Mouse (Mus musculus) megakaryocyte, embryonic 14.5 days (primary cell): ENCODE measurements at regions not wholly inside any gene's neighbourhood (a gene's known extent, or its start where the extent isn't known, plus 50 kb on each side); places are given as distances from the start of the nearest gene placed in this dataset.

Source experiments
- FLI1 ChIP-seq: IDR thresholded peaks from 2 replicates; pipeline ENCODE4 v1.6.1; 2012; ENCODE audit warnings: low read length, inconsistent platforms, mixed read lengths
- GATA1 ChIP-seq: IDR thresholded peaks from 3 replicates; pipeline ENCODE4 v1.6.1; 2012; ENCODE audit warnings: mixed read lengths, low read length, inconsistent platforms, borderline replicate concordance

DNA sequence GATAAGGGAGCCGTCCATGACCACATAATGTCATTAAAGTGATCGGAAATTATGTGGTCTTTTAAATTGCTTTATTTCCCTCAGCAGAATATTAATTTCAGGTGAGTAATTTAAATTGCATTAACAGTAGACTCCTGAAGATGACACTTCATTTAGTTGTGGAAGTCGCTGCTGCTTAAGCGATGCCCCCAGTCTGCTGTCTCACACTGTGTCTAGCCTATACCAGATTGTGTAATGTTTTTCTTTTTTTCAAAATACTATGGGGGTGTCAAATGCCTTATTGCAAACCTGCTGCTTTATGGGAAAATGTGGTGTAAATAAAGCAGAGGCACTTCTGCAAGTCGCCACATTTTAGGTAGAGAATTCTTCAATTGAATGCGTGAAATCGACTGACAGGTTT lies 544.5 kb downstream of the Prim2 start:
- no peak for TF ChIP-seq GATA1
- TF ChIP-seq FLI1: no peak
